Mouse (Mus musculus) kidney, postnatal 4 days (tissue): ENCODE data around the gene Olfr1373.

Source experiments
- DNase-seq, 2 experiments: peaks; one replicate each; pipeline ENCODE4 v3.0.0; 2021; ENCODE audit warnings: mixed read lengths in 2 of 2

The Olfr1373 gene

DNA sequence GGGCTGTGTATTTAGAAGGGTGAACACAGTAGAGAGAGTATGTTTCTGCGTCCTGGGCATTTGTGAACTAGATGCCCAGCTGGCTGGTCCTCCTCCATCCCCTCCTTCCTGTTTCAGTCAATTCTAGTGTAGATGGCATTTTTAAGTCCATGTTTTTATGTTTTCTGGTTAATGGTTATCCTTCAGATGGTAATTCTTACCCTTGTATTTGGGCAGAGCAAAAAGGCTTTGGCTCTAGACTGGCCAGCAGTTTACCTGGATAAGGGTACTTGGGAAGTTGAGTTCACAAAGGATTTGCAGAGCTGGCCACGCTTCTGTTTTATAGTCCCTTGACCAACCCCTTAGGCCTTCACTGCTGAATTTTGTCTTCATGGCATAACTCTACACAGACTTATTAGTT lies 39.3 kb downstream of the Olfr1373 start:
- DNase-seq, result no peak

- no peak for DNase-seq
Observed at GRCm38 (mm10) chr11:52105503-52105902, 39.8 kb downstream of the Olfr1373 start.

DNA sequence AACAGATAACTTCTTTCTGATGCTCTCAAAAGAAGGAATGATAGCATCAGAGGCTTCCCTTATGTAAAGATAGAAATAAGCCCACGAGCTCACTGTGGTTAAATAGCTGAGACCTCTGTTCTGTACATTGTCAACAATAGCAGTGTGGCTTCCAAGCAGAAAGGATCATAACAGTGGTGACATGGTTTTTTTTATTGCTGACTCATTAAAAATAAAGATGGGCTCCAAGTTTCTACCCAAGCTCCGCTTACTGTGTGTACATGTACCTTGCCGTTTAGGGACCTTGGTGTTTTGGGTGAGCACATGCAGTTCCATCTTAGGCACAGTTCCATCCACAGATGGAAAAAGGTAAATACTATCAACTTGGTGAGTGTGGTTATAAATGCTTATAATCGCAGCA lies 42.4 kb downstream of the Olfr1373 start:
- no peak for DNase-seq

- no peak for DNase-seq
Observed at GRCm38 (mm10) chr11:52099771-52100219, 45.5 kb downstream of the Olfr1373 start.

- peak; percentile 83 to 91 for DNase-seq
Observed at GRCm38 (mm10) chr11:52099031-52099761, 46.1 kb downstream of the Olfr1373 start.

DNA sequence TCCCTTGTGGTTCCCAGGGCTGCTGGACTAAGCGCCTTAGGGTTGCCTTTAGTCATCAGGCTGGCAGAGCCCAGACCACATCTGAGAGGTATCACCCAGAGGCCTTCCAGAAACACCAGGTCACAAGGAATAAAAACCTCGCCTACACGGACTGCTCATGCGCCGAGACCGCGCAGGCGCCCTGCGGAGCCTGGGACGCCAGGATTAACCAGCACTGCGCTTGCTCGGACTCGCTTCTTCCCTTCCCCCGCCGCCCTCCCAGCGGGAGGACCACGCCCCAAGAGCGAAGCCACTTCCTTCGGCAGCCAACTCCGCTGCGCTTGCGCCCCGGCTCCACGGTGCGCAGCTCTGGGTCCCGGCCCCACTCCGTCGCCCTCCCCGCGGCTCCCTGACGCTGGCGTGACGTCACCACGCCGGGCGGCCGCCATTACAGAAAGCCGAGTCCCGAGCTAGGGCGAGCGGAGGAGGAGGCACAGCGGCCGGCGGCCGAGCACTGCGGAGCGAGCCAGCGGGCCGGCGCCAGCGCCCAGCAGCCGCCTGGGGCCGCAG lies 46.9 kb downstream of the Olfr1373 start, which contains the start of gene Ppp2ca:
TSS of gene Ppp2ca (plus strand) at position 284 of the 549 bp plus-strand sequence.
- DNase-seq, result peak; percentile 97 to 99

- DNase-seq, result no peak
Observed at GRCm38 (mm10) chr11:52097596-52097995, 47.7 kb downstream of the Olfr1373 start.

DNA sequence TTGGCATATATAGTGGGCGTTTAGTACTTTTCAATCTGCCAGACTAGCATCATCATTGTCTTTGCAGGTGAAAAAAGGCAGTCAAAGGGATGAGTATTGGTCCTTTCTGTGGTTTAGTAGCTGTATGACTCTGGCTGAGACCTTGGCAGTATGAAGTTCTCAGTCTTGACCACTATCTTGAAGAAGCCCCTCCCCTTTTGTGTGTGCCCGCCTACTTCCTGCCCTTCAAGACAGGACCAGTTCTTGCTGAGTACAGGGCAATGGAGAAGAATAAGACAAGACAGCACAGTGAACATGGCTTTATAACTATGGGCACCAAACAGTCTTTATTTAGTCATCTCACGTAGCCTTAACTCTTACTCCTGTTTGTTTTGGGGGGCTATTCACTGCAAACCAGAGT lies 48.3 kb downstream of the Olfr1373 start:
- DNase-seq, result no peak
